Mouse (Mus musculus): ENCODE results near the gene Abhd2.

DNA sequence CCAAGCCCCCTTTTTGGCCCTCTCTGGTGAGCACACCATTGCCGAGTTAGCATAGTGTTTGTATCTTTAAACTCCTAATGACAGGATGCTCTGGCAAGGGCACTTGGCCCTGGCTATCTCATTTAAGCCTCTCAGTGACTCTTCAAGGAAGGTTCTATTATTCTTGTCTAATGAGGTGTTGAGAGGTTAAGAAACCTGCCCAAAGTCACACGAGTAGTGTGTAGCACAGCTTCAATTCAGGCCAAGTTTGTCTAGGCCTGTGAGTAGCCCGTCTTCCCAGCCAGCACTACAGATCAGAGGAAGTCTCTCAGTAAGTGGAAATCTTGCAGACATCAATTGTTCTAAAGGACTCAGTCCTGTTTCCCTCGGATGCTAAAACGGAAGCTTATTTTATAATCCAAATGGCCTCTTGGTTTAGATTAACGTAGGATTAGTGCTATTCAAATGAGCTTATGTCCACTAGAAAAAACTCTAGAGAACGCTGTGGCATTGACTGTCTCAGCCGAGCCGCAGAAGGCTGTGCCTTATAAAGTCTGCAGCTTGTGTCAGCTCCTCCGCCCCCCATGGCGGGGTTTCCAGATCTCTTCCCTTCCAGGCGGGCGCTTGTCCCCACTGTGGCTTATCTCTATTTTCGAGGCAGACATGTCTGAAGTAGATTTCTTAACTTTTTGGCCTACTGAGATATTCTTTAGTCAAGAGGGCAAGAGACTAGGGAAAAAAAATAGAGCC, 11.3 kb downstream of the Abhd2 start:
- no peak for TF ChIP-seq CTCF (IDR thresholded peaks at IDR 0.05; ENCODE audit: borderline replicate concordance, insufficient read depth, low read length)
- no peak for TF ChIP-seq POLR2A (IDR thresholded peaks at IDR 0.05; ENCODE audit: low read depth, low read length)
